Mouse (Mus musculus) thymus, postnatal 25 days (tissue): ENCODE measurements around the gene 6330403K07Rik.

Experiments used
- DNase-seq: peaks from one replicate; pipeline ENCODE4 v3.0.0; 2022

Gene 6330403K07Rik

DNA sequence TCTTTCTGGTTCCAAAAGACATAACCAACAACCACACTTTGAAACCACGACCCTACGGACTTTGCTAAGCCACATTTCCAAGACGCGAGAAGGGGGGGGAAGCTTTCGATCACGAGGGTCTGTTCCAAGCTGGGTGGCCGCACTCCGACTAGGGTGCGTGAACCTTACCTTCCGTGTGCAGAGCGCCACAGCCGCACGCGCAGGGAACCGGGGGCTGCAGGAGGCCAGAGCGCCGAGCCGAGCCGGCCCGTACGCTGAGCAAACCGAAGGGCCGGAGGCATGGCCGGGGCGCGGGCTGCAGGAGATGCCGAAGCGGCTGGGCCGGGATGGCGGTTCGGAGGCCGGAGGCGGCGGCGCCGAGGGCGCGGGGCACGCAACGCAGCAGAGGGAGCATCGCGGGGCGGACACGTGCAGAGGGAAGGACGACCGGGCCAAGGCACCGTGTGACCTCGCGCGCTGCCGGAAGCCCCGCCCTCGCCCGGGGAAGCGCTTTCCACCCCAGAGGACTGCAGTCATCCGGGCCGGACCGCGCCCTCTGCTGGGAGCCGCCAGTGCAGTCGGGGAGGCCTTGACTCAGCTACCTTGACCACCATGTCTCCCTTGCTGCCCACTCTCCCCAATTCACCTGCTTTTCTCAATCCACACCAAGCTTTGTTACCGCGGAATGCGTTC, 50.6 kb downstream of the 6330403K07Rik start, which contains the start of gene C1qbp:
C1qbp (minus strand) TSS at position 470 of the 672 bp plus-strand sequence.
- peak; percentile 94 for DNase-seq

DNA sequence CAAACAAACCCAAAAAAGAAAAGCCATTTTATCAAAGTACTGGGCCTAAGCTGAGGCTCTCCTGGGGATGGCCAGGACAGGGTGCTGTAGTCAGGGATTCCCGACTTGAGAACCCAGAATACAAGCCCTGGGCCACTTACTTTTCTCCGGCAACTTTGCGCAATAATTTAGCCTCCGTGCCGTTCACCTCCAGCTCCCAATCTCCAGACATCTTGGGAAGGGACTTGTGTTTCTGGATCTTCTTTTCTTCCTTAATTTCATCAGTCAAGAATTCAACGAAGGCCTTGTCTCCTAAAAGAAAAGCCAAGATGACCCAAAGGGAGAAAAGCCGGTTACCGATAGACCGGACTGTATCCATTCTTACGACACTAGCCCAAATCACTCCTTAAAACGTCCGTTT, 51.3 kb downstream of the 6330403K07Rik start:
- DNase-seq: no peak
